Mouse (Mus musculus) layer of hippocampus, adult 18-20 months (tissue): Measurements from ENCODE around the gene Scin. TPM values are rescaled to one million over a fixed set of nuclear protein-coding genes. Genes with fewer than 3 reads are reported as not detected.
"Not testable (repeated sequence)": the region's sequence is repeated elsewhere in the genome, so short reads cannot be mapped to it uniquely, and the experiment has no call there.

Experiments
- DNase-seq, 2 experiments: peaks; one replicate each; pipeline ENCODE4 v3.0.0; 2022; ENCODE audit warnings: low spot score in 2 of 2
- long read RNA-seq: library from polyadenylated mRNA; stranded (forward); transcript quantifications from one replicate; pipeline ENCODE4 v2.0.0, GENCODE M21; 2021
- total RNA-seq, 2 experiments: library from RNA; stranded (reverse); gene quantifications; 2 replicates each; pipeline ENCODE4 v1.2.3; 2021

Gene Scin
- 1 to 10 TPM; 2.3 to 2.7 TPM for total RNA-seq
- long read RNA-seq, partial matches to known transcripts: 0 of 2 reads
- long read RNA-seq, other reads (novel, unspliced or antisense): 0 of 2 reads

GRCm38 (mm10) chr12:40133573-40134271, at the start of gene Scin:
Gene Scin (minus strand): TSS chr12:40134228.
- DNase-seq: no peak

DNA sequence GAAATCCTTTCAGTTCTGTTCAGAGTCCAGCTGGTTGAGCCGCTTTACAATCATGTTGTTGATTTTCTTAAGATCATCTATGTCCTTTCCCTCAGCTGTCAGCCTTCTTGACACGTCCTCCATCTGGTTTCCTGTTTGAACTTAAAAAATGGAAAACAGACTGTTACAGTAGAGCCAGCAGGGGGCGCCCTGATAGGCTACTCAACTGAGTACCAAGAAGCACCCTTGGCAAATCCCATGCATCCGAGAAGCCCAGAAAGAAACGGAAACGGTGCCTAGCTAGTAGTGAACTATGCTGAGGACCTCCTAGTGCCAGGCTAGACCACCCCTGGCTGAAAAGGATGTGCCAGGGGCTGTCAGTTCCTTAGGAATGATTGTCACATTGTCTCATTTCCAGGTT, 43.1 kb upstream of the Scin start:
- peak in 1 of 2 experiments; percentile 38 for DNase-seq

DNA sequence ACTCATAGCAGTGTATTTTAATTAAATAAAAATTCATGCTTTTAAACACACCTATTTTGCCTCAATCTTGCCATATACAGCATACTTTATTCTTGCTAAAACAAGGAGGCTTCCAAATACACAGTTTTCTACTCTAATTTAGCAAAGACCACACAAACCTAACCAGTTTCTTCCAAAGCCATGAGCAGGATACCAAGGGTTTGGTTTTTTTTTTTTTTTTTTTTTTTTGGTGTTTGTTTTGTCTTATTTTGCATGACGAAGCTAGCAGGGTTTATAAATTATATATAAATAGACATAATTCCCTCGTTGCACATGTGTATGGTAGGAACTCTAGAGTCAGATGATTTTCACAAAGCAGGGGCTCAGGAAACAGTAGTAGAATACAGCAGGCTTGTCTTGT, 42.1 kb upstream of the Scin start:
- DNase-seq: no peak

- DNase-seq: not testable (repeated sequence)
Measured at GRCm38 (mm10) chr12:40175171-40175570, 41.1 kb upstream of the Scin start.

DNA sequence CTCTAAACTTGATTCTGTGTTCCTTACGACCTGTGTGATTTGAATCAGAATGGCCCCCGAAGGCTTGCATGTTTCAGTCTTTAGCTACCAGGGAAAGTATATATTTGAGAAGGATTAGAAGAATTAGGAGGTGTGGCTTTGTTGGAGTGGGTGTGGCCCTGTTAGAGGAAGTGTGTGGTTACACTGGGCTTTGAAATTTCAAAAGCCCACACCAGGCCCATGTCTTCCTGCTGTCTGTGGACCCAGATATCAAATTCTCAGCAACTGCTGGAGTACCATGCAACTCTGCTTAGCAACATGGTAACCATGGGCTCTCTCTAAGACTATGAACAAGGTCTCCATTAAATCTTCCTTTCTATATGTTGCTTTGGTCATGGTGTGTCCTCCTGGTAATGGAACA, 37.6 kb upstream of the Scin start:
- DNase-seq: no peak

- no peak for DNase-seq
Measured at GRCm38 (mm10) chr12:40169675-40170074, 35.6 kb upstream of the Scin start.

GRCm38 (mm10) chr12:40164621-40165020, 30.6 kb upstream of the Scin start:
- peak in 1 of 2 experiments; percentile 49 for DNase-seq

GRCm38 (mm10) chr12:40160777-40161176, 26.7 kb upstream of the Scin start:
- DNase-seq: no peak

DNA sequence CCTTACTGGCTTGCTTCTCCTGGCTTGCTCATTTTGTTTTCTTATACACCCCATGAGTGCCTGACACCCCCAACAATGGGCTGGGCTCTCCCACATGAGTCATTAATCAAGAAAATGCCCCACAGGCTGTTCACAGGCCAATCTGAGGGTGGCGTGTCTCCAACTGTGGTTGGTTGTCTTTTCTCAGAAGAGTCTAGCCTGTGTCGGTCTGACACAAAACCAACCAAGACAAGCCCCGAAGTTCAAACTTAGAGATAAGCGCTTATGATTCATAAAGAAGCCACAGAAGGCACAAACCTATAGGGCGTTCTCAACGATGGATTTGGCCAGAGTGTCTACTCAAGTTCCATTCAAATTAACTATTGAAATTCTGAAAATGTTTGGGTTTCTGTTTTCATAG, 20.2 kb upstream of the Scin start:
- no peak for DNase-seq

GRCm38 (mm10) chr12:40152353-40153069, 18.5 kb upstream of the Scin start:
- no peak for DNase-seq

- no peak for DNase-seq
Measured at GRCm38 (mm10) chr12:40147319-40147718, 13.3 kb upstream of the Scin start.

- DNase-seq: no peak
Measured at GRCm38 (mm10) chr12:40146510-40146909, 12.5 kb upstream of the Scin start.

GRCm38 (mm10) chr12:40140706-40141105, 6.7 kb upstream of the Scin start:
- no peak for DNase-seq

- DNase-seq: no peak
Measured at GRCm38 (mm10) chr12:40139484-40140245, 5.6 kb upstream of the Scin start.

- no peak for DNase-seq
Measured at GRCm38 (mm10) chr12:40134529-40134928, 501 bp upstream of the Scin start.

GRCm38 (mm10) chr12:40133194-40133572, 845 bp downstream of the Scin start:
- DNase-seq: no peak

DNA sequence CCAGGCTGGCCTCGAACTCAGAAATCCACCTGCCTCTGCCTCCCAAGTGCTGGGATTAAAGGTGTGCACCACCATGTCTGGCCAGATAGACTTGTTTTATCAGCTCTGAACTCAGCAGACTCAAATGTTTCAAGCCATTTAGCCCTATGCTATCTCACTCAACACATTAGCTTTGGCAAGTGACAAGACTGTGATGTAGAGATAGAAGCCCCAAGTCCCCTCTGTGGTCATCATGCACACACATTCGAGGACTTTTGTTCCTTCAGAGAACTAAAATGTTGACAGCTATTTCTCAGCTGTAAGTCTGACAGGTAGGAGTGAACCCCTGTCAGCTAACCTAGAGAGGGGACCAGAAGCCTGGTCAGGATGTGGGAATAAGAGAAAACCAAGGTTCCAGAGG, 15.2 kb downstream of the Scin start:
- no peak for DNase-seq

DNA sequence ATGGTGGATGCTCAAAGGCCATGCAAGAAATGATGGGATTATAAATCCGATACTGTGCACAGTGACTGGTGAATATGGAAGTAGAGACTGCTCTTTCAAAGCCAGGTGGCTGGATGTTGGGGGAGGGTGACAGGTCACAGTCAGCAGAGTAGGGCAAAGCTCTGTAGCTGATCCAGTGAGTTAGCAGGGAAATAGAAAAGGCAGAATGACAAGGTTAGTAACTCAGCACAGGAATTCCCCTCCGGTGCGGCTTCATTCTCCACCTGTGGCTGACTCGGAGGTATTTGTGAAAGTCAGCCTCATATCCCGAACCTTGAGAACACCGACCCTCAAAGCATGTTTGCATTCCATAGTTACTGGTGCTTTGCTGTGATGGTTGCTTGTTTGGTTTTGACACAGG, 17.0 kb downstream of the Scin start:
- DNase-seq: no peak

- no peak for DNase-seq
Measured at GRCm38 (mm10) chr12:40116214-40116613, 17.8 kb downstream of the Scin start.

GRCm38 (mm10) chr12:40114883-40115282, 19.1 kb downstream of the Scin start:
- DNase-seq: no peak

DNA sequence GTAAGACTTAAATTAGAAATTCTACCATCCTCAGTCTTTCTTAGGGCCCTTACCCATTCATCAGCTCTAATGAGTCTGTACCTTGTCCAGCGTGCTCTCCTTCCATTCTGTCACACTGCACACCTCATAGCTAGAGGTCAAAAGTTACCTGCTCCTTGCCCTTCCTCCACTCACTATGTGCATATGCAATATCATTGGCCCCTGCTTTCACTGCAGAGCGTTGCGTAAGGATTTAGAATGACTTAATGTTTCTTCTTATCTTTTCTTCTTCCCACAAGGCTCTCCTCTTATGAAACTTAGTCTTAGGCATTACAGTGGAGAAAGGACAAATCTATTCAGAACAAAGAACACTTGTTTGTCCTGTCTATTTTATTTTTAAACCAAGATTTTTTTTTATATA, 20.0 kb downstream of the Scin start:
- DNase-seq: no peak

DNA sequence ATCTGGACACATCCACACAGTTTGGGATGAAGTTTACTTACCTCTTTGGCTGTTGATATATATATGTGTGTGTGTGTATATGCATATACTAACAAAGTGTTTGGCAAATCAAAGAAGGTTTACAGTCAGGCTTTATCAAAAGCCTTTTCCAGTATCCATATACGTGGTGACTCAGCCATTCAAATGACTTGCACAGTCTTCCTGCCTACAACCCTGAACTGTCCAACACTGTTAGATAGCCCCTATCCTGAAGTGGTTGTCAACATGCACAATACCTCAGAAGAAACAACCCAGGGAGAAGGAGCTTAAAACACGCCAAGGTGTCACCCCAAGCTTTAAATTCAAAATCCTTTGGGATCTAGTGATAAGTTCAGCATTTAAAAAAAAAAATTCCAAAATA, 20.4 kb downstream of the Scin start:
- no peak for DNase-seq
